In genomic region chrX:101640194-101641160, GRCm38 (mm10) we compare ENCODE assay signal across 8 mouse cellular contexts. TPM values are rescaled to one million over a fixed set of nuclear protein-coding genes. Genes with fewer than 3 reads are reported as not detected.
DNase-seq lines count a peak whose midpoint lies in the region; ATAC-seq and TF ChIP-seq lines count a peak whose summit lies in the region.

No protein-coding gene starts in this region.

- no peaks in the 10 kb centered on the region for H3K27me3 ChIP-seq in MEL (ENCODE audit: control insufficient read depth in 1 of 2, insufficient read depth in 2 of 2, low read length in 2 of 2)
- H3K27me3 ChIP-seq in forebrain, embryonic 14.5 days (replicated peaks; ENCODE audit: control insufficient read depth, insufficient read depth, low read length): 0 out of 2 replicates have a peak, but pooled peaks cover 2% of the 10 kb centered on the region
- peaks cover 31% of the 10 kb centered on the region for H3K27me3 ChIP-seq in hindbrain, embryonic 10.5 days (ENCODE audit: insufficient read depth, poor library complexity, severe bottlenecking)

- TF ChIP-seq CTCF in MEL (IDR thresholded peaks at IDR 0.05 in 2 of 3, conservative IDR thresholded peaks at IDR 0.05 in 1 of 3; ENCODE audit: control insufficient read depth in 1 of 3, insufficient read depth in 1 of 3, low read depth in 2 of 3, low read length in 3 of 3, poor library complexity in 1 of 3, severe bottlenecking in 1 of 3): no peak

- no peak for TF ChIP-seq EP300 in MEL (IDR thresholded peaks at IDR 0.05; ENCODE audit: low read depth in 1 of 2, low read length in 2 of 2)

- no peaks in the 10 kb centered on the region for H3K9me3 ChIP-seq in MEL (replicated peaks; ENCODE audit: insufficient read depth, low read length)
- no peaks in the 10 kb centered on the region for H3K9me3 ChIP-seq in forebrain, embryonic 14.5 days (replicated peaks; ENCODE audit: control insufficient read depth, low read length)
- H3K9me3 ChIP-seq in hindbrain, embryonic 10.5 days: no peaks in the 10 kb centered on the region

- TF ChIP-seq POLR2A in MEL (IDR thresholded peaks at IDR 0.05; ENCODE audit: control insufficient read depth in 1 of 2, insufficient read depth in 1 of 2, low read depth in 1 of 2, low read length in 2 of 2, poor library complexity in 1 of 2): peak in 1 of 2 experiments; percentile 35; a peak in 1 of 4 replicates

- H3K9ac ChIP-seq in MEL (ENCODE audit: control insufficient read depth, low read depth, low read length, poor library complexity, severe bottlenecking): peak overlapping the region; percentile 99
- H3K9ac ChIP-seq in forebrain, embryonic 14.5 days (ENCODE audit: low read length): peak overlapping the region; percentile 85

- ATAC-seq in cerebellum, adult (ENCODE audit: insufficient number of reproducible peaks, low FRiP score, low TSS enrichment): peak; percentile 49; the same call in 1 of the 2 replicates
- ATAC-seq in forebrain, embryonic 14.5 days: peak; percentile 49

- H3K4me2 ChIP-seq in forebrain, embryonic 14.5 days (ENCODE audit: low read length): peak overlapping the region; percentile 63

- peaks cover 11 to 22% of the 10 kb centered on the region in 2 experiments for H3K36me3 ChIP-seq in MEL (ENCODE audit: control insufficient read depth in 1 of 2, insufficient read depth in 2 of 2, low read length in 2 of 2)
- 0 out of 2 replicates have a peak, but pooled peaks cover 2% of the 10 kb centered on the region for H3K36me3 ChIP-seq in forebrain, embryonic 14.5 days (ENCODE audit: control insufficient read depth, insufficient read depth, low read length)
- peaks cover 16% of the 10 kb centered on the region for H3K36me3 ChIP-seq in hindbrain, embryonic 10.5 days

- peaks cover 3% of the 10 kb centered on the region in 2 experiments; a peak in 2 of 4 replicates for H3K4me1 ChIP-seq in MEL (ENCODE audit: control insufficient read depth in 1 of 2, insufficient read depth in 2 of 2, low read length in 2 of 2)
- no peaks in the 10 kb centered on the region for H3K4me1 ChIP-seq in forebrain, embryonic 14.5 days (ENCODE audit: control insufficient read depth, insufficient read depth, low read length)
- peaks cover 4% of the 10 kb centered on the region; the same call in 1 of the 2 replicates for H3K4me1 ChIP-seq in hindbrain, embryonic 10.5 days (replicated peaks)

- H3K79me2 ChIP-seq in MEL (ENCODE audit: control insufficient read depth, insufficient read depth, low read length, poor library complexity): peaks cover 35% of the 10 kb centered on the region

- TF ChIP-seq RAD21 in MEL (IDR thresholded peaks at IDR 0.05; ENCODE audit: low read depth, low read length): no peak

- H3K4me3 ChIP-seq in MEL (ENCODE audit: control insufficient read depth in 1 of 2, insufficient read depth in 1 of 2, low read depth in 2 of 2, low read length in 2 of 2): peak overlapping the region; percentile 77 to 92
- peak overlapping the region; percentile 61 for H3K4me3 ChIP-seq in forebrain, embryonic 14.5 days (ENCODE audit: low read depth, low read length)
- peak overlapping the region; percentile 71 for H3K4me3 ChIP-seq in hindbrain, embryonic 10.5 days

- 24% methylated on average over 45 of the region's 45 CpGs for WGBS in forebrain, embryonic 14.5 days
- WGBS in hindbrain, embryonic 10.5 days: 15% methylated on average over 45 of the region's 45 CpGs

- peak; percentile 63 for DNase-seq in MEL (ENCODE audit: low read depth, low spot score)
- peak; percentile 58 for DNase-seq in forebrain, embryonic 14.5 days (ENCODE audit: low spot score)
- DNase-seq in hindbrain, embryonic 10.5 days (ENCODE audit: low spot score): peak; percentile 40
- peak; percentile 13 to 14 for DNase-seq in layer of hippocampus, postnatal 14 days (ENCODE audit: low spot score in 2 of 2)
- DNase-seq in lung, postnatal 25 days (ENCODE audit: low spot score): peak; percentile 21
- peak; percentile 28 for DNase-seq in retina, embryonic 14.5 days (ENCODE audit: low spot score)
- DNase-seq in thymus, postnatal 4 days: peak; percentile 43

- peak overlapping the region; percentile 88 for H3K27ac ChIP-seq in MEL (ENCODE audit: control insufficient read depth, low read depth, low read length)
- peak overlapping the region; percentile 84 for H3K27ac ChIP-seq in forebrain, embryonic 14.5 days (ENCODE audit: low read depth, low read length)
- H3K27ac ChIP-seq in hindbrain, embryonic 10.5 days: peak overlapping the region; percentile 92

TF ChIP-seq in MEL, 35 proteins besides CTCF, POLR2A, EP300 and RAD21:
- TF ChIP-seq NRF1 (IDR thresholded peaks at IDR 0.05; ENCODE audit: insufficient read depth, low read depth, low read length, poor library complexity, severe bottlenecking) (no peak), ZMIZ1 (IDR thresholded peaks at IDR 0.05; ENCODE audit: low read depth, low read length) (no peak), NELFE (IDR thresholded peaks at IDR 0.05; ENCODE audit: low read depth, low read length) (no peak), BHLHE40 (IDR thresholded peaks at IDR 0.05; ENCODE audit: borderline replicate concordance, low read depth, low read length) (peak; percentile 61; the same call in 1 of the 2 replicates), MYC (IDR thresholded peaks at IDR 0.05; ENCODE audit: low read depth, low read length) (peak; percentile 4; the same call in 1 of the 2 replicates), POLR2AphosphoS5 (IDR thresholded peaks at IDR 0.05; ENCODE audit: borderline replicate concordance, low read depth, low read length) (no peak), GABPA (IDR thresholded peaks at IDR 0.05; ENCODE audit: low read depth, low read length) (no peak), CHD2 (IDR thresholded peaks at IDR 0.05; ENCODE audit: low read length) (no peak), USF1 (IDR thresholded peaks at IDR 0.05; ENCODE audit: low read depth, low read length) (no peak), GATA1 (IDR thresholded peaks at IDR 0.05; ENCODE audit: low read depth, low read length) (peak; percentile 26; the same call in 1 of the 2 replicates), JUND (IDR thresholded peaks at IDR 0.05; ENCODE audit: low read depth, low read length) (no peak), ELF1 (IDR thresholded peaks at IDR 0.05; ENCODE audit: low read depth, low read length) (no peak), UBTF (IDR thresholded peaks at IDR 0.05; ENCODE audit: borderline replicate concordance, insufficient read depth, low read depth, low read length) (no peak), CHD1 (IDR thresholded peaks at IDR 0.05; ENCODE audit: low read depth, low read length) (no peak; the same call in 1 of the 2 replicates)

RNA-seq across cellular contexts. Expression of gene Ogt, which starts 0.6 kb away (rescaled TPM):
- 20.2 and 28.6 TPM in 2 replicates for total RNA-seq in MEL (2012; rRNA removed)
- 10 to 100 TPM in 1 of 2 experiments, not detected in 1; 41.2 TPM for polyA plus RNA-seq in MEL (2012; ENCODE audit: insufficient read depth in 1 of 2, insufficient read length in 2 of 2, low read depth in 1 of 2, low replicate concordance in 2 of 2, missing spikeins in 1 of 2)
- polyA plus RNA-seq in forebrain, embryonic 14.5 days (2014; fragmentation: Nextera tagmentation; extraction: Ambion mirVana): 204 and 254 TPM in 2 replicates
- 138 and 140 TPM in 2 replicates for polyA plus RNA-seq in hindbrain, embryonic 10.5 days (2016; fragmentation: Nextera tagmentation; extraction: Ambion mirVana)
- 100 to 1,000 TPM; 187 to 208 TPM for total RNA-seq in layer of hippocampus, postnatal 14 days (2021)

Comparison
In these comparisons a context has a peak if more than half of its experiments do, and no peak if none do; other contexts are left out.
1. Peak in every context shown above with its lines: DNase-seq, ATAC-seq, H3K4me3 ChIP-seq and H3K27ac ChIP-seq.